Mouse (Mus musculus): ENCODE data around the gene Bcl6. TPM values are rescaled to one million over a fixed set of nuclear protein-coding genes. Genes with fewer than 3 reads are reported as not detected.

The Bcl6 gene
- 0.02 and 0.07 TPM in 2 replicates for polyA plus RNA-seq (2016; fragmentation: Nextera tagmentation; extraction: Ambion mirVana)

- Histone ChIP-seq H3K9me3 (replicated peaks) (no peaks in the 10 kb centered on the region), H3K36me3 (no peaks in the 10 kb centered on the region), H3K27ac (replicated peaks) (peak within 1 kb of the TSS; percentile 98), H3K27me3 (ENCODE audit: low read depth, poor library complexity, severe bottlenecking) (peaks cover 58% of the 10 kb centered on the region), H3K4me3 (peak within 1 kb of the TSS; percentile 80), H3K4me1 (peaks cover 54% of the 10 kb centered on the region)
- WGBS = under 1% methylated on average over 68 of the region's 68 CpGs
- peak; percentile 87 for DNase-seq (ENCODE audit: low spot score)
Measured at GRCm38 (mm10) chr16:23988466-23989208, at the start of gene Bcl6, which contains the start of gene Gm37419. Gene Bcl6 (minus strand): TSS chr16:23988852. Gene Gm37419 (plus strand): TSS chr16:23988482.

DNA sequence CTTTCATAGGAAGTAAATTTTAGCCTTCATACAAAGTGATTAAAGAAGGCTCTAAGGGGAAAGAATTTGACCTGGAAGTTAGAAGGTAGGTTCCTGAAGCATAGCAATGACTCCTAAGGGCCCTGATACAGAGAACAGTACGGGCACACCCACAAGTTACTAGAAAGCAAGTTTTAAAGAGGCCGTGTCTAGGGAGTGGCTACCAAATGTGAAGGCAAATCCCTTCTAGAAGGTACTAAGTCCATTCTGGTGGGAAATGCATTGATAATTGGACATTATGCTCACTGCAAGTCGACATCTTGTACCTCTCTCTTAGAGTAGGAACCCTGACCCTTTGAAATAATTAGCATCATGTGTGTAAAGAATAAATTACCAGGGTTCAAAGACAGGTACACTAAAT lies 47.7 kb upstream of the Bcl6 start:
- 94% methylated on average over 3 of the region's 3 CpGs for WGBS
- no peak overlapping the region for H3K4me3 ChIP-seq
- no peaks in the 10 kb centered on the region for H3K9me3 ChIP-seq (replicated peaks)
- no peaks in the 10 kb centered on the region for H3K27me3 ChIP-seq (ENCODE audit: low read depth, poor library complexity, severe bottlenecking)
- no peak for DNase-seq (ENCODE audit: low spot score)
- H3K4me1 ChIP-seq = no peaks in the 10 kb centered on the region
- H3K27ac ChIP-seq (replicated peaks) = no peak overlapping the region
- no peaks in the 10 kb centered on the region for H3K36me3 ChIP-seq

GRCm38 (mm10) chr16:24035767-24036166 lies 47.1 kb upstream of the Bcl6 start:
- no peak for DNase-seq (ENCODE audit: low spot score)
- Histone ChIP-seq H3K4me1 (no peaks in the 10 kb centered on the region), H3K9me3 (replicated peaks) (no peaks in the 10 kb centered on the region), H3K27me3 (ENCODE audit: low read depth, poor library complexity, severe bottlenecking) (no peaks in the 10 kb centered on the region), H3K4me3 (no peak overlapping the region), H3K36me3 (no peaks in the 10 kb centered on the region), H3K27ac (replicated peaks) (no peak overlapping the region)

- no peaks in the 10 kb centered on the region for H3K27me3 ChIP-seq (ENCODE audit: low read depth, poor library complexity, severe bottlenecking)
- H3K4me3 ChIP-seq = no peak overlapping the region
- no peaks in the 10 kb centered on the region for H3K9me3 ChIP-seq (replicated peaks)
- 61% methylated on average over 2 of the region's 2 CpGs for WGBS
- H3K27ac ChIP-seq (replicated peaks) = no peak overlapping the region
- no peak for DNase-seq (ENCODE audit: low spot score)
- no peaks in the 10 kb centered on the region for H3K36me3 ChIP-seq
- H3K4me1 ChIP-seq = no peaks in the 10 kb centered on the region
Measured at GRCm38 (mm10) chr16:24034450-24034849, 45.8 kb upstream of the Bcl6 start.

DNA sequence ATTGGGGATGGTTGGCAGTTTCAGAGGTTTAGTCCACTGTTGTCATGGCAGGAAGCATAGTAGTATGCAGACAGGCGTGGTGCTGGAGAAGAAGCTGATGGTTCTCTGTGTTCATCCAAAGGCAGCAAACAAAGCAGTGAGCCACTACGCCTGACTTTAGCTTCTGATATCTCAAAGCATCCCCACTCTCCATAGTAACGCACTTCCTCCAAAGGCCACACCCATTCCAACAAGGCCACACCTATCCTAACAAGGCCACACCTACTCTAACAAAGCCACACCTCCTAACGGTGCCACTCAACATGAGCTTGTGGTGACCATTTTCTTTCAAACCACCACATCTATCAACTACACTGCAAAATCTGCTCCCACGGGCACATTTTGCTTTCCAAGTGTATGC lies 44.6 kb upstream of the Bcl6 start:
- Histone ChIP-seq H3K36me3 (no peaks in the 10 kb centered on the region), H3K9me3 (replicated peaks) (no peaks in the 10 kb centered on the region), H3K4me1 (no peaks in the 10 kb centered on the region), H3K27ac (replicated peaks) (no peak overlapping the region), H3K4me3 (no peak overlapping the region), H3K27me3 (ENCODE audit: low read depth, poor library complexity, severe bottlenecking) (no peaks in the 10 kb centered on the region)
- WGBS = 92% methylated on average over 5 of the region's 5 CpGs
- DNase-seq (ENCODE audit: low spot score) = no peak

DNA sequence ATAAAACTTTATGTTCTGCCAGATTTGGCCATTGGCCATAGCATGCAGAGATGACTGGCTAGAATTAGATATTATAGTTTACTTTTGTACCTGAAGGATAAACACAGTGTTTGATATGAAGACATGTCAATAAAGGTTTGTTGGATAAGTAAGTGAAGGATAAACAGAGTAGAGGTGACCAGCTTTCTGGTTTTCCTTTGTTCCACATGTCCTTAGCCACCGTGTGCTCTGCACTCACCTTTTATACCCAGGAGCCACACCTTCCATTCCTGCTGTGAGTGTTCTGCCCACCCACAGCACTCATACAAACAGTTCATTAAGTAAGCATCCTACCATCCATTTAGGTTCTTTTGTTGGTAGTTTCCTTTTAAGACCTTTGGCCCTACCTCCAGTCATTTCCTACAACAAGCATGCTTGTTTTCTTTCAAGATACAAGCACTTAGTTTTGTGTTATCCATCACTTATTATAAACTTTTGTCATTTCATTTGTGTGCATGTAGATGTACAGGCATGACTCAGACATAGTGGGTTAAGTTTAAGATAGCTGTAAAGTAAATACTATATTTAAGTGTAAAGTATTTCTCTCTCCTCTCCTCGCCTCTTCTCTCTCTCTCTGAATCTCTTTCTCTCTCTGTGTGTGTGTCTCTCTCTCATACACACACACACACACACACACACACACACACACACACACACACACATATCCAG lies 41.5 kb upstream of the Bcl6 start:
- Histone ChIP-seq H3K4me3 (no peak overlapping the region), H3K4me1 (no peaks in the 10 kb centered on the region), H3K36me3 (no peaks in the 10 kb centered on the region), H3K9me3 (replicated peaks) (no peaks in the 10 kb centered on the region), H3K27ac (replicated peaks) (no peak overlapping the region), H3K27me3 (ENCODE audit: low read depth, poor library complexity, severe bottlenecking) (no peaks in the 10 kb centered on the region)
- no peak for DNase-seq (ENCODE audit: low spot score)
- 72% methylated on average over 2 of the region's 2 CpGs for WGBS

- H3K36me3 ChIP-seq = no peaks in the 10 kb centered on the region
- no peak for DNase-seq (ENCODE audit: low spot score)
- WGBS = 74% methylated on average over 7 of the region's 7 CpGs
- no peaks in the 10 kb centered on the region for H3K27me3 ChIP-seq (ENCODE audit: low read depth, poor library complexity, severe bottlenecking)
- no peak overlapping the region for H3K4me3 ChIP-seq
- no peaks in the 10 kb centered on the region for H3K4me1 ChIP-seq
- no peaks in the 10 kb centered on the region for H3K9me3 ChIP-seq (replicated peaks)
- H3K27ac ChIP-seq (replicated peaks) = no peak overlapping the region
Measured at GRCm38 (mm10) chr16:24025442-24025841, 36.8 kb upstream of the Bcl6 start.

DNA sequence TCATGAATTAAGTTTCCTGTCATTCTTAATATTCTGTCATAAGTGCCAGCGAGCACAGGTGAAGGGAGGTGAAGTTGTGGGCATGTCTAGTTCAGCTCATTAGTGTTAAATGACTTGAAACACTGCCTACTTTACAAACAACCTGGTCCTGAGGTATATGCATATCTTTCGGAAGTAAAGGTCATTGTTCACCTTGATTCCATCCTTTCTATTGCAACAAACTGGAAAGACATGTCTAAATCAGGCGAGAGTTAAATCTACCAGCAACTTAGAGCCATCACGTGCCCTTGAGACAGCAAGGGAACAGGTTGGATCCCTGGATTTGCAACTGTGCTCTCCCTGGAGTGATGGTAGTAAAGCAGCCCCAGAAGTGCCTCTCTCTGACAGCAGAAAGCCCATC lies 34.0 kb upstream of the Bcl6 start:
- no peak for DNase-seq (ENCODE audit: low spot score)
- H3K36me3 ChIP-seq = no peaks in the 10 kb centered on the region
- WGBS = 88% methylated on average over 4 of the region's 4 CpGs
- H3K9me3 ChIP-seq (replicated peaks) = no peaks in the 10 kb centered on the region
- H3K4me3 ChIP-seq = no peak overlapping the region
- no peak overlapping the region for H3K27ac ChIP-seq (replicated peaks)
- H3K27me3 ChIP-seq (ENCODE audit: low read depth, poor library complexity, severe bottlenecking) = no peaks in the 10 kb centered on the region
- no peaks in the 10 kb centered on the region for H3K4me1 ChIP-seq

GRCm38 (mm10) chr16:24021722-24022121 lies 33.1 kb upstream of the Bcl6 start:
- no peak for DNase-seq (ENCODE audit: low spot score)
- Histone ChIP-seq H3K36me3 (no peaks in the 10 kb centered on the region), H3K27ac (replicated peaks) (no peak overlapping the region), H3K4me1 (peaks cover under 1% of the 10 kb centered on the region; the same call in 1 of the 2 replicates), H3K27me3 (ENCODE audit: low read depth, poor library complexity, severe bottlenecking) (no peaks in the 10 kb centered on the region), H3K9me3 (replicated peaks) (no peaks in the 10 kb centered on the region), H3K4me3 (no peak overlapping the region)
- 72% methylated on average over 1 of the region's 1 CpGs for WGBS

GRCm38 (mm10) chr16:24016742-24017141 lies 28.1 kb upstream of the Bcl6 start:
- H3K36me3 ChIP-seq = no peaks in the 10 kb centered on the region
- no peak overlapping the region for H3K4me3 ChIP-seq
- DNase-seq (ENCODE audit: low spot score) = no peak
- H3K27me3 ChIP-seq (ENCODE audit: low read depth, poor library complexity, severe bottlenecking) = no peaks in the 10 kb centered on the region
- no peaks in the 10 kb centered on the region for H3K9me3 ChIP-seq (replicated peaks)
- H3K27ac ChIP-seq (replicated peaks) = no peak overlapping the region
- H3K4me1 ChIP-seq = peaks cover 7% of the 10 kb centered on the region; the same call in 1 of the 2 replicates
- WGBS = 81% methylated on average over 5 of the region's 5 CpGs

DNA sequence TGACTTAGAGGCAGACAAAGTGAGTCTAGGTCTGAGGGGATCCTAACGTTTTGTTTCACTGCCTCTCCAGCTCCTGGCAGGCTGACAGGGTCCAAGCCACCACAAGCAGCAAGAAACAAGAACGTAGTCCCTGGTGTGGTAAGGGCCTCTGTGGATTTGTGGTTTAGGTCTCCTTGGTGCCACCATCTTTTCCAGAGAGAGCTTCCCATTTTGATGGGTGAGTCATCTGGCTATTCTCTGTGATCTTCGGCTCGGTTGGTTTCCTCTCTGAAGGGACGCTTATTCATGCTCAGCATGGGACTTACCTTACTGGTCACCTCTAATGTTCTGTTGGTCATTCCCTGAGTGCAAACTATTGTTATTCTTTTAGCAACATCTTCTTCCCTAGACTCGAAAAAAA lies 27.6 kb upstream of the Bcl6 start:
- no peaks in the 10 kb centered on the region for H3K9me3 ChIP-seq (replicated peaks)
- 58% methylated on average over 6 of the region's 6 CpGs for WGBS
- no peaks in the 10 kb centered on the region for H3K27me3 ChIP-seq (ENCODE audit: low read depth, poor library complexity, severe bottlenecking)
- no peak overlapping the region for H3K27ac ChIP-seq (replicated peaks)
- no peak for DNase-seq (ENCODE audit: low spot score)
- peaks cover 7% of the 10 kb centered on the region; the same call in 1 of the 2 replicates for H3K4me1 ChIP-seq
- no peaks in the 10 kb centered on the region for H3K36me3 ChIP-seq
- no peak overlapping the region for H3K4me3 ChIP-seq

DNA sequence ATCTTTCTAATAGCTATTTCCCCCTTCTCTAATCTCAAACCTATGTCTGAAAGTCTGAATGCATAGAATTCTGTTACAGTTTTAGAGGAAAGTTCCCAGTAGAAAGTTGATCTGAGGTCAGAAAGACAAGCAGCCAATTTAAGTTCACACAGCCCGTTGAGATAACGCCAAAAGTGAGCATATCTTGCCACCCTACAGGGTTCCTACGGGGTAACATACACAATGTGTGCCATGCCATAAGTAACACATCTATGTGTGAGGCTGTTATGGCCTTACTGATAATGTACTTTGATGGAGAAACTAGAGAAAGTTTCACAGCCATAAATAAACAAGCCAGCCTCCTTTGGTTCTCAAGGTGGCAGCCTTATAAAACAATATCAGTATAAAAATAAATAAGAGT lies 25.7 kb upstream of the Bcl6 start:
- no peaks in the 10 kb centered on the region for H3K27me3 ChIP-seq (ENCODE audit: low read depth, poor library complexity, severe bottlenecking)
- H3K9me3 ChIP-seq (replicated peaks) = no peaks in the 10 kb centered on the region
- no peaks in the 10 kb centered on the region for H3K36me3 ChIP-seq
- no peak for DNase-seq (ENCODE audit: low spot score)
- peaks cover 7% of the 10 kb centered on the region; the same call in 1 of the 2 replicates for H3K4me1 ChIP-seq
- no peak overlapping the region for H3K27ac ChIP-seq (replicated peaks)
- 90% methylated on average over 3 of the region's 3 CpGs for WGBS
- H3K4me3 ChIP-seq = no peak overlapping the region

- H3K4me1 ChIP-seq = peaks cover 7% of the 10 kb centered on the region; the same call in 1 of the 2 replicates
- 53% methylated on average over 3 of the region's 3 CpGs for WGBS
Measured at GRCm38 (mm10) chr16:24012066-24012465, 23.4 kb upstream of the Bcl6 start.

More at GRCm38 (mm10) chr16:24012066-24012465, 23.4 kb upstream of the Bcl6 start:
- no peaks in the 10 kb centered on the region for H3K27me3 ChIP-seq (ENCODE audit: low read depth, poor library complexity, severe bottlenecking)
- DNase-seq (ENCODE audit: low spot score) = no peak
- no peak overlapping the region for H3K4me3 ChIP-seq
- H3K9me3 ChIP-seq (replicated peaks) = no peaks in the 10 kb centered on the region
- H3K36me3 ChIP-seq = no peaks in the 10 kb centered on the region
- H3K27ac ChIP-seq (replicated peaks) = no peak overlapping the region
